Mouse (Mus musculus) yolk sac, embryonic 10.5 days (tissue): ENCODE measurements at regions not wholly inside any gene's neighbourhood (a gene's known extent, or its start where the extent isn't known, plus 50 kb on each side); places are given as distances from the start of the nearest gene placed in this dataset.
A peak's percentile ranks its signal among the peaks of the same experiment; 100 is the strongest.

ENCODE experiments used
- DNase-seq: peaks from one replicate; pipeline ENCODE4 v3.0.0-alpha.2; 2017; ENCODE audit warnings: low spot score

DNA sequence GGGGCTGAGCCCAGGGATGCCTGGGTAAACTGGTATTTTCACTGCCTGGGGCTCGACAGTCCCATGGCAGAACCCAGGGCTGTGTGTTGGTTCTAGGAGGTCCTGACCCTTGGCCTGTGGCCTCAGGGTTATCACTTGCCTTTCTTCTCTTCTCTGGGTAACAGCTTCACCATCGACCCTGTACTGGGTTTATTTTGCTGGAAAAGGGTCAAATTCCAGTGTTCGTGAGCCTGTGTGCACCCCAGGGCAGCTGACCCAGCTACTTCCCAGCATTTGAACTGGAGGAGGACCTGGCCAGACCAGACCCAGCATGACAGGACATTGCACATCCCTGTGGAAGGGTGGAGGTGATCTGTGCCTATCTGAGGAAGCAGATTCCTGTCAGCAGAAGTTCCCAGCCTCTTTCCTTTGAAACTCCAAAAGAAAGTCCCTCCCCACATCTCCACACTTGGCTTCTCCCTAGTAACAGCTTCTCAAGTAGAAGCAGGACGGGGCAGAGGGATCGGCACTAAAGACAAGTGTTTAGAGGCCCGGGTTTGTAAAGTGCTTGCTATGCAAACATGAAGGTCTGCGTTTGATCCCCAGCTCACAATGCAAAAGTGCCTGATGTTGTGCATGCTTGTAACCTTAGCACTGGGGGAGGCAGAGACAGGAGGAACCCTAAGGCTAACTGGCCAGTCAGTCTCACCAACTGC is 103.9 kb upstream of the Ccnd1 start:
- DNase-seq = peak; percentile 71

DNA sequence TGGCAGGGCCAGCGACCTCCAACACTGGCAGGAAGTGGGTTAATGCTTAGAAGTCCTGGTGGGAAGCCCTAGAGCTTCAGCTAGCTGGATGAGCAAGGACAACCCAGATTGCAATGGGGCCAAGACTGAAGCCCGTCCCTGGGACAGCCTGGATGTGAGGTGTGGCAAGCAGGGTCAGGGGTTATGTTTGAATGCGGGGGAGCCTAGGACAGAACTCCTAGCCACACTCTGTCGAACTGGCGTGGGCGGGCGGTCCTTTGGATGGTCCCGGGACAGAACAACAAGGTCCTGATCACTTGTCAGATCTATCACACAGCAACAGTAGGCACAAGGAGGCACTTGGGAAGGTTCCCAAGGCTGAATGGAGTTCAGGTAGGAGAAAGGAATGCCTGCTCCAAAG is 101.1 kb upstream of the Ccnd1 start:
- DNase-seq = no peak

DNA sequence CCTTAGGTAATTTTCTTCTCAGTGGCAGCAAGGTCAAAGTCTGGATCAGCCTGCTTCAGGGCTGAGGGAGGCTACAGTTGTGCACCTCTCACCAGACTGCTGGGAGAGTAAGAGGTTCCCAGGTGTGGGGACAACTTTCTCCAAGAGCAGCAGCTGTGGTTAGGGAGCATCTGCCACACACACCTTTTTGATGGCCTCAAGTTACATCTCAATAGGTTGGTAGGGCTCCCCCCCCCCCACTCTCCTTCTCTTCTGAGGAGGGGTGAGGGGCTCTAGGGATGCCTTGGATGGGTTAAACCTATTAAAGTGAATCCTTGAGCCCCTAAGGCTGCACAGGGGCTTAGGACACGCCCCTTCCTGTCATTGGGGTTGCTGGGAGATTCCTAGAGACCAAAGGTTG is 94.7 kb upstream of the Ccnd1 start:
- DNase-seq = no peak

DNA sequence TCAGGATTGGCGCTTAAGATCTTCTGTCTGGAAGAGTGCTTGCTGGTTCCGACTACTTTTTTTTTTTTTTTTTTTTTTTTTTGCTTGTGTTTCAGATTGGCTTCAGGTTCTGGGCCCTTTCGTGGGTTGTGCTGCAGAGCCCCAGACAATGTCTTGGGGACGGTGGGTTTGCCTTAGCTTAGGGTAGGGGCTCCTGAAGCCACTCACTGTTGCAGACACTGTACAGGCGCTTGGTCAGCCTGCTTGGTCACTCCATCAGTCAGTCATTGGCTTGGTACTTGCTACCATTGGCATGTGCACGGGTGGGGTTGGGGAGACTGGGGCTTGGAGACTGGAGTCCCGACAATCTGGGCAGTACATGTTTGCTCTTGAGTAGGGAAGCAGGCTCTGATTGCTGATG is 91.5 kb upstream of the Ccnd1 start:
- no peak for DNase-seq

DNA sequence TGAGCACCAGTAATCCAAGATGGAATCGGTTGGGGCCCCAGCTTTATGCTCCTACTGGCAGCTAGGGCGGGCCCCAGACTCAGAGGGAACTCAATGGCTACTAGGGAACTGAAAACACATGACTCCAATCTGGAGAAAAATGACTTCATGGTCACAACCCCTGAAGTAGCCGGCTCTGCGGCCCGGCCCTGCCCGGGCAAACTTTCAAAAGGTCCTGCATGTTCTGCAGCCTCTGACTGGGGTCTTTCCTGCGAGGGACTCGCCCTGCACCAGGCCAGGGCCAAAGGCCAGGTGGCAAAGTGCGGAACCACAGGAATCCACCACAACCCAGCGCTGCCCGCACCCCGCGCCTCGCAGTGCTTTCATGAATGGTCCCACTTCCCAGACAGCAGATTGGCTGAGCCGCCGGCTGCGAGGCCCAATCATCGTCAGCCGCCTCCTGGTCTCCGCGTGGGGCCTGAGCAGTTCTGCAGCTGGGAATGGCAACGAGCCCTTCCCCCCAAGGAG is 91.0 kb upstream of the Ccnd1 start:
- DNase-seq = peak; percentile 76

DNA sequence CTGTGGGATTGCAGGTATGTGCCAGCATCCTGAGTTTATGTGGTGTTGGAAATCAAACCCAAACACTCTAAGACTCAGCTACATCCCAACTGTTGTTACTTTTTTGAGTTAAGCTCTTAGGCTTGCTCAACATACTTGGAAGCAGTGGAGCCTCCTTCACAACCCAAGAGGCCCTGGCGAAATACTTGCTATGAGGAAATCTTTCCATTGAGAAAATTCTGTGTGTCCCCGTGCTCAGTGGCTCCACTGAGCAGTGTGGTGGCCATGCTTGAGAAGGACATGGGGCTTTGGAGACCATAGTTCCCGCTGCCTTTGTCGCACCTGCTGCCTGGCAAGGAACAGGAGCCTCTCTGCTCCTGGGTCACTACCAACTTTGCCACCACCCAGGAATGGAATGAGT is 89.9 kb upstream of the Ccnd1 start:
- DNase-seq = no peak

DNA sequence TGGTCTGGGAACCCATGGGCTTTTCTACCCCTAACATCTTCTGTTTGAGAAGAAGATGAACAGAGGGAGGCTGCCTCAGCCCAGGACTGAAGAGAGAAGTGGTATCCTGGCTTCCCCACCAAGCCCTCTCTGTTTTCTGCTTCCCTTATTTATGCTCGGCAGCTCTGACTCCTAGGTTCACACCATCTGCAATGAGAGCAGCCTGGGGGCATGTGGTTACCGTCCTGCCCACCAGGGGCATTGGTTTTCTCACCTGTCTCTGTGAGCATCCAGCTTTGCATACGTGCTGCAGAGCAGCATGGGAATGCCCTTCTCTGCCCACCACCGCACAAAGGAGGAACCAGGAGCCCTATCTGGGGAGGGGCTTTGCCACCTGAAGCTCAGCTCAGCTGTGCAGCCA is 89.4 kb upstream of the Ccnd1 start:
- DNase-seq = no peak

DNA sequence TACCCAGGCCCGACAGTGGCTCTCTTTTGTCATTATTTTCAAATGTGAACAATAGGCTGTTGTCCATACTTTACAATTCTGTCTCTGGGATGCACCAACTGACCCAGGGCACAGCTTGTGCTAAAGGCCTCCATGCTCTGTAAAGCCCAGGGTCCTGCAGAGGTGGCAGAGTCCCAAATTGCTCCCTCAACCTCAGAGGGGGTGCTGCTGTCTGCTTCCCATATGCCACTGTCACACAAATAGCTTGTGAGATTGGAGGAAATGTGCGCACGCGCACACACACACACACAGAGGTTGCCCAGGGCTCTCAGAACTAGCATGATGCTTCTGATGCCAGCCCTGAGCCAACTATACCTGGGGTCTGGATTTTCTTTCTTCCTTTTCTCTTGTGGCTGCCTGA is 87.3 kb upstream of the Ccnd1 start:
- DNase-seq = no peak

DNA sequence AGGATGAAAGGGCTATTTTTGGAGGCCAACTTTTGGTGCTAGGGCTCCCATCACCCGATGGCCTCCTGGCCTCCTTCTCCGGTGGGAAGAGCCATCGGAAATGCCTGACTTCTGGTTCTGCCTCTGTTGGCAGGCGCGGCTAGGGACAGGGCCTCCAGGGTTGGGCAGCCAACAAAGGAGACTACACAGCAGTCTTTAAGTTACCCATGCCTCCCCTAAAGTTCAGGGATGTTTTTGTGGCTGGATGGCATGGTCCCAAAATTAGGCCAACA is 86.2 kb upstream of the Ccnd1 start:
- no peak for DNase-seq

DNA sequence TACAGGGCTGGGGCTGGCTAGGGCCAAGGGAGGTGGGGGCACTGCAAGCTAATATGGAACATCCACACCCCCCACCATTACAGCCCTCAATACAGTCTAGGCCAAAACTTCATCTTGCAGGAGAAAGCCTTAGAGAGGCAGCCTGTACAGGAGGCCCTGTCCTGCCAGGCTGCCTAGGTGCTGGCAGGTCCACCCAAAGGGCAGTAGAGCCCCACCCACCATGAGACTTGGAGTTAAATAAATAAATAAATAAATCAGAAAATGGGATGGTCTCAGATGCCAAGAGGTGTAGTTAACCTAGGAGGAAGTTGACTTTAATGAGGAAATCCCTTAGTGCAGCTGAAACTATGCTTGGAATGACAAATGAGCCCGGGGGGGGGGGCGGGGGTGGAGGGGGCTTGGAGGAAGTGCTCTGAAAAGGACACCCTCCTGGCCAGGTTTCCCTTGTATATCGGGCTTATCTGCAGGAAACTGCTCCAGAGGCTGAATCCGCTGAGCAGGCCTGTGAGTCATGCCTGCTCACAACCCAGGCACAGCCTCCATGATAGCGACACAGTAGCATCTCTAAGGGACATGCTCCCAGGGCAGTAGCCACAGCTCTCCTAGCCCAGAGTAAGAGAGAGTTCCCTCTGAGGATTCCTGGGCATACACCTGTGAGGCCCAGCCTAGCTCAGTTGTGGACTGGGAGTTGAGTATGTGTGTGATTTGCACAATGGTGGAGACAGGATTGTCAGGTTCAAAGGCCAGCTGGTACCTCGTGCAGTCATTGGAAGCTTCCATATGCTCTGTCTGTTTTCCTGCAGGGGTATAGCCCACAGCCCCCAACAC is 85.7 kb upstream of the Ccnd1 start:
- DNase-seq = peak; percentile 36

DNA sequence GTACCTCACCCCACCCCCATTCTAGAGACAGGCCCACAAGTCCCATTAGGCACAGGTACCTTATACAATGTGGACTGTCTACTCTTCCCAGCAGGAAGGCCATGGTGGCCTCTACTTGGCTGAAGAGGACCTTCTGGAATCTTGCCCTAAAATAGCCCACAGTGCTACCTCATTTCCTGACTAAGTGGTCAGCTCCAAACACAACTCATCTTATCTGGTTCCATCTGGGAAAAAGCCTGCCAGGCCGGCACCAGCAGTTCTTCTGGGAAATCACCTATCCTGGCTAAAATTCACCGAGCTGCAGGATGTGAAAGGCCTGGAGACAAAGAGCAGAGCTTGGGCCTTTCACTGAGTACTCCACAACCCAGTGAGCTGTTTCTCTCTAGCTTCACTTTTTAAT is 84.9 kb upstream of the Ccnd1 start:
- no peak for DNase-seq

DNA sequence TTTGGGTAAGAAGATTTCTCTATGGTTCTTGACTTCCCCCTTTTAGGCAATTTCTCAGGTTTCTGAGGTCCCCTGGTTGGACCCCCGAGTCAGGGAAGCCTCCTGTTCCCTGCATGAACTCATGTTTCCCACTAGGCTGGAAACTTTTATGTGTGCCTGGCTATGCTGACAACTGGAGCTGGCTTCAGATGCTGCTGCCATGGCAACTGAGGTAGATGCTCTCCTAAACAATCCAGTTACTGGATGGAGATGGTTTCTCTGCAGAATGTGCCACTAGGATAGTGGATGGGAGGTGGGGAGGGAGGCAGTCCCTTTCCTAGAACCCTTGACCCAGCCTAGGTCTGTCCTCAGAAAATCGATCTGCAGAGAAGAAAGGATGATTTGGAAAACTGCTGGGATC is 79.4 kb upstream of the Ccnd1 start:
- no peak for DNase-seq

DNA sequence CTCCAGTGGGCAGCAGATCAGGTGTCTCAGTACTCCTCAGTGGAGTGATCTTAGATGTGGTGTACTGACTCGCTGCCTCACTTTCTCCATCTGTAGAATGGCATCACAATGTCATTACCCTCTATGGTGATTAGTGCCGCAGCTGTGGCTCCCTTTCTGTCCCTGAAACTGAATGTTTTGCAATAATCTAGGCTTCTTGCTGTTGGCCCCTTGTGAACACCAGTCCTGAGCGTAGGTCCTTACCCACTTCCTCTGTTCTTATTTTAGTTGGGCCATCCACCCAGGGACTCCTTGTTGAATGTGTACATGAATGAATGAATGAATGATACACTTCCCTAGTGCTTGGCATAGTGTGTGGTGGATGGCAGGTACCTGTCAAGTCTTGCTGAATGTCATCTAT is 78.4 kb upstream of the Ccnd1 start:
- no peak for DNase-seq

DNA sequence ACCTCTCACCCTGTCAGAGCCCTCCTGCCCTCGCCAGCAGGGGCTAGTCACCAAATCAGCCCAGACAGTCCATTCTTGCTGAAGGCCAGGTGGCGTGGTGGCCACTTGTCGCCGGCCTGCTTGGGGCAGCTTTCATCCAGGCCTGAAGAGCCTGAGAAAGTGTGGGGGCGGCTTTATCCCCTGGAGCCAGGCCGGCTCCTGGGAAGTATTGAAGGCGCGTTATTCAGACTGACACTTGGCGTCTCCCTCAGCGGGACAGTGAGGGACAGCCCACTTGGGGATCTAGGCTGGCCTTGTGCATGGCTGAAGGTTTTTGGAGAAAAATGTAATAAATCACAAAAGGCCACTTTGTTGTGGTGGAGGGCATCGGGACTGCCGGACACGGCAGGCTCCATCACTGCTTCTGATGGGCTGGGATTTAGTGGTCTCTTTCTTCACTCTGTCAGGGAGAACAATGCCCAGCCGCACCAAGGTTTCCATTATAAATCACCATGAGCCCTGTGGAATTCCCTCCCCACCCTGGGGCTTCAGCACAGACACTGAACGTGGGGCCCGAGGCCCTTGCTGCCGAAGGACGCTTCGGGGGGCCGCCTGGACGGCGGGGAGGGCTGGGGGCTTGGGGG is 75.8 kb upstream of the Ccnd1 start:
- DNase-seq = no peak

DNA sequence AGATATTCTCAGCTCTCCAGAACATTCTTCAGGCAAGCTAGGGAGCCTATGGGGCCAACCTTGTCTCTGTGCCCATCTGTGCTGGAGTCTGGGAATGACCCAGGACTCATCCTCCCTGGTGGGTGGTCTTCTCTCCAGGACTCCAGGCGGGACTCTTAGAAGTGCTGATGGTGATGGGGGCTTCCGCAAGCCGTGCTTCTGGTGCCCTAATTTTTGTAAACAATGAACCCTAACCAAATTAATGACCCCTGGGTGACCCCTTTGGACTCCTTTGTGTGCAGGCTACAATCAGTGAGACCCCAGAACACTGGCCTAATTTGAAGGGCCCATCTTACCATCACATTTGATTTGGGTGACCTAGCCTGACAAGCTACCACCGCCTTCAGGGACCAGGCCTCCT is 71.0 kb upstream of the Ccnd1 start:
- DNase-seq = no peak

DNA sequence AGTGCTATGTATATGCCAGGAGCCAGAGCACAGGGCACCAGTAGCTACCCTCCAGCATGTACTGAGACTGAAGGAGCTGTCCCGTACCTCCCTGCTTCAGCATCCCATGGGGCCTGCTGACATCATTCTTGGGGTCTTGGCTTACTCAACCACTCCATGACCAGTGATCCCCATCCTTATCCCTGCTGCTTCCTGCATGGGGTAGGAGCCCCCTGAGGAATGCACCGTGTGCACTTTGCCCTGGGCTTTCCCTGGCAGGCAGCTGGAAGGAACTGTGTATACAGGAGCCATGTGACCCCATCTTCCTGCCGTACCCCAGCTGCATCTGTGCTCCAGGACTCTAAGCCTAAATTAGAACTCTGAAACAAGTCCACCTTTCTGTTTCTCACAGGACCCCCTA is 70.3 kb upstream of the Ccnd1 start:
- no peak for DNase-seq

DNA sequence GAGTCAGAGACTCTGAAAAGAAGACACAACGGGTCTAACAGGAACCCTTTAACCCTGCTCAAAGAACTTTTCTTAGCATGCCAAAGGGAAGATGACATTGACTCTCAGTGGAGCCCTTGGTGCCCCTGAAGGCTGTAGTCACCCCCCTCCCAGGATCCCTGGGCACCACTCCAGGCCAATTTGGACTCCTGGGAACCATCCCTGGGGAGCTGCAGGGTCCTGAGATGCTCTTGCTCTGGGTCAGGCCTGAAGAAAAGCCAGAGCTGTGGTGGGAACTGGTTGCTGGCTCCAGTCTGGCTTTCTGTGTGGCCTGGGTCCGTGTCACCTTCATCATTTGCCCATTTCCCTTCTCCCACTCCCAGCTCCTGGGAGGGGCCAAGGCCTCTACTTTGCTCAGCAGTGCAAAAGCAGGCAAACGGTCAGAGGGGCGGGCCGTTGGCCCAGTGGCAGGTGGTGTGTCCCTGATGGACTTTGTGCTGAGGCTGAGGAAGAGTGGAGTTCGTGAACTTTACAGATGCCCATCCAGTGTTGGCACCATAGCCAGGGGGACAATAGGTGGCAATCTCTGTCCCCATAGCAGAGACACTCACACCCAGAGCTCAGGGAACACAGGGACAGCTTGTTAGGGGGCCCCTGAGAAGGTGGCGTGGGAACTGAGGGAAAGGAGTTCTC is 69.1 kb upstream of the Ccnd1 start:
- DNase-seq = no peak

DNA sequence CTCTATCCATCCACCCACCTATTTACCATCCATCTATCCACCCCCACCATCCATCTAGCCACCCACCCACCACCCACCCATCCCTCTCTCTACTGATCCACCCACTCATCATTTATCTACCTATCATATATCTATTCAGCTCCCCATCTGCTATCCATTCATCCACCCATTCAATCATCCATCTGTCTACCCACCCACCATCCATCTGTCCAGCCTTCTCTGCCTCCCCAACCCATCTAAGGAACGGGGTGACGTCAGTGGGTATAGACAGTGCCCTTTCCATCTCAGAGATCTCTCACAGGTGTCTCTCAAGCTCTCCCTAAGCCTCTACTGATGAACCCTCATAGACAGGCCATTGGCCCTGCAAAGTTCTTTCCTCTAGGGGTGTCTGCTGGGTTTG is 67.5 kb upstream of the Ccnd1 start:
- no peak for DNase-seq

DNA sequence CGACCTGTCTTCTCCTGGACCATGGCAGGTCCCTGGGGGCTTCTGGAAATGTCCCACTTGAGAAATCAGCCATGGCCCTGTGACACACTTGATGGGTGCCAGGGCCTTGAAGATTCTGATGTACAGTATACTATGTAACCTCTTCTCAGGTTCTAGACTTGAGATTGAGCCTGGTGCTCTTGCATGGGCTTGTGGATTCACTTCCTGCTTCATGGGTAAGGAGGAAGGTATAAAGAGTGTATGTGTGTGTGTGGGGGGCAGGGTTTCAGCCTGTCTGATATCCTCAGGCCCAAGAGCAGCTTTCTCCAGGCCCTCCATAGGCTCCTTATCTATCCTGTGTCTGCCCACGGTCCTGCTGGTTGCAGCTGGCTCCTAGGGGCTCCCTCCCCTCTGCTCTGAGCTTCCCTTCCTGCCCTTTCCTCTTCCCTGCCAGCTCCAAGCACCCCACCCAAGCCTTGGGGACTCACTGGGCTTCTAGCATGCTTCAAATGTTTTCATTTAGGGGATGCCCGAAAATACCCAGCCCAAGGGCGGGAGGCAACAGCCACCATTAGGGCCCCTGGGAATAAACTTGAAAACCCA is 61.9 kb upstream of the Ccnd1 start:
- DNase-seq = no peak

DNA sequence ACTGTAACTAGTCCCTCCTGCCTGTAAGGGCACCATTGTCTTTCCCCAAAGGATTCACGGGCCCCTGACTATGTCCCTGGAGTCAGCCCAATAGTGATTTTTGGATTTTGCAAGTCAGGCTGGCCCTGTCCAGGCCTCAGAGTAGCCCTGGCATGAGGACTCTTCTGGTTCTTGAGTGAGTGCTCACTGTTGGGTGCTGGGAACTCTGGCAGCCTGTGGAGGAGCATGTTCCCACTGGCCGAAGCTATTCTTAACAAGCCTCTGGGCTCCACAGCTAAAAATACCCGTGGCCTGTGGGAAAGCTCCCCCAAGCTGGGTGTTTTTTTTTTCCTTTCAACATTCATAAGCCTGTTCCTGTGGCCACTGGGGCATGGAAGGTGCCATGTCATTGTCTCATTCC is 60.0 kb upstream of the Ccnd1 start:
- no peak for DNase-seq

DNA sequence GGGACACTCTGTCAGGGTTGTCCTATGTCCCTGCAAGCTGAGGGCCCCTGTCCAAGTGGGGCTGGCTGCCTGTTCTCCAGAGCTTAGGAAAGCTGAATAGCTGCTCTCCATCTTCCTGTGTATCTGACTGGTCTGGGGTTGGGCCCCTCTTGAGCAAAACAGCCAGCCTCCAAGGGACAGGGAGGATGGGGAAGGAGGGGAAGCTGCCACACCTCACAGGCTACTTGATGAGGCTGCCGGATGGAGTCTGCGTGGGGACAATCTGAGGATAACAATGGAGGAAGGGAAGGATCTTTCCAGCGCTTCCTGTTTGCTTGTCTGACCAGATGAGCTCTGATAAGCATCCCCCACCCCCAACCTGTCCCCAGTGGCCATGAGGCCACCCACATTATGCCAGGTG is 57.1 kb upstream of the Ccnd1 start:
- DNase-seq = no peak

DNA sequence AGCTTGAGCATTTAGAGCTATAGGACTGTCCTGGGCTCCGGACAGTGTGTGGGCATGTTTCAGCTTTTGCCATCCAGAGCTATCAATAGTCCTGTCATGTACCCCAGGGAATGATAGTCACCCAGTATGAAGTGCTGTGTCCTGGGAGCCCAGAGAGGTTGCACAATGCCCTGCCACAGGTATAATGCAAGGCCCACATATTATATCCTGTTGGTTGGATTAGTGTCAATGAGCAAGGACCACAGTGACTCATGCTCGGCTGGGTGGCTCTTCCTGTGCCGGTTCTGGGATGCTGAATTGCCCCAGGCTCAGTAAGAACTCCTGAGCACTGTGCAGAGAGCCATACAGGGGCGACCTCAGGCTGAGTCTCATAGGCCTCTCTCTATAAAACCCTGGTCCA is 54.5 kb upstream of the Ccnd1 start:
- DNase-seq = no peak

DNA sequence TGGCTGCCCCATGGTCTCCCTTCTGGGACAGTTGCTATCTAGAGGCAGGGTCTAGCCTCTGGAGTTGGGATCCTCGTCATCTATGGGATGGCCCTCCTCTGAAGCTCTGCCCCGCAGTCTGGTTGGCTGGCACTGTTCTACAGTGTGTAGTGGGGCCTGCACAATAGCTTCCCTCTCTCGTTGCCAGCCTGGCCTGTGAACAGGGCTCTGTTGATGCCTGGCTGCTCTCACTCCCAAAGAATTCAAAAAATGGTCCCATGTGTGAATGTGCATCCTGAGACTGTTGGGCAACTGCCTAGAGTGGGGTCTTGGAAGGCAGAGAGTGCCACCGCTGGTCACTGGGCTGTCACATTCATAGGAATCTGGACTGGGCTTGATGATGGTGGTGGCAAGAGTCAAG is 53.8 kb upstream of the Ccnd1 start:
- DNase-seq = no peak
